Comparison of ENCODE assay signal across 10 mouse cellular contexts in the genomic region with DNA sequence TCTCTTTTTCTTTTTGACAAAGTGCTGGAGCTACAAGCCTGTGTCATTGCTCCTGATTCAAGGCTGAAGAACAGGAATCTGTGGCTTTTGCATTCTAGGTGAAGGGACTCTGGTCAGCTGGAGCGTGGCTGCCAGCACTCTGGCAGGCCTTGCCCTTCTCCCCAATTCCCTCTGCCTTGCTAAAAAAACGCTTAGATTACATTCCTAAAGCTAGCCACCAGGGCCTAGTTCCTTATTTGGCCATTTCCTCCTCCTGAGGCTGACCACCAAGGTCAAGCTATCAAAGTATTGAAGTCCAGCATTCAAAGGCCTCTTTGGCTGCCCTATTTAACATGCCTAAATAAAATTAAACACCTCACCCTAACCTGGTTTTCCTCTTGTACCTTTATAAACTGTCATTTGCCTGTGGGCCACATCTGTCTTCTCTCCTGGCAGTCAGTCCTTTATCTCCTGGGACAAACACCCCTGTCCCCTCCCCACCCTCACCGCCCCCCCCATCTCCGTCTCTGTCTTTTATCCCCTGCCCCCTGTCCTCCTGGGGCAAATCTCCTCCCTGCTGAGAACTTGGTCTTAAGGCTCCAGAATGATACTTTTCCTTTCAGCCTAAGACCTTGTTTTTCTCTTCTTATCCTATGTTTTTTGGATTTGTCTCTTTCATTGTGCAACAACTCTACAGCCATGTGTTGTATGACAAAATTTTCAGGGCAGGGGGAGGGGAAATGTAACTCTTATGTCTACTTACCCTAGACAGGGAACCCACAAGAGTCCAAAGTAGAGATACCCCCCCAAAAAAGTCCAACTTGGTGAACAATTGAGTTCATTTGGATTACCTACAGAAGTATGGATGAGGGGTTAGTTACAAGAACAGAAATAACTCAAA. TPM values are rescaled to one million over a fixed set of nuclear protein-coding genes. Genes with fewer than 3 reads are reported as not detected.
A peak's percentile ranks its signal among the peaks of the same experiment; 100 is the strongest.
DNase-seq lines count a peak whose midpoint lies in the region; ATAC-seq lines count a peak whose summit lies in the region.
"Had no signal": no experiment of that assay in that cellular context is flagged by ENCODE, and none has a peak within 500 bp of the region (broad histone marks: within the 10 kb centered on the region; RNA-seq: fewer than 3 reads in every experiment).

No protein-coding gene starts in this region.

- H3K36me3 ChIP-seq in midbrain, embryonic 14.5 days (ENCODE audit: control insufficient read depth, insufficient read depth, low read length) = no peaks in the 10 kb centered on the region
- H3K36me3 ChIP-seq: embryonic facial prominence, embryonic 13.5 days; stomach, embryonic 15.5 days had no signal

- no peak overlapping the region for H3K4me2 ChIP-seq in midbrain, embryonic 14.5 days (ENCODE audit: low read length)
- H3K4me2 ChIP-seq: embryonic facial prominence, embryonic 13.5 days; stomach, embryonic 15.5 days had no signal

- intact Hi-C loops in heart, postnatal 25 days (cut with DNase I) = no loop called here

- ATAC-seq in midbrain, embryonic 14.5 days (ENCODE audit: low FRiP score, low TSS enrichment) = no peak

- H3K4me3 ChIP-seq in midbrain, embryonic 14.5 days (replicated peaks; ENCODE audit: low read depth, low read length) = no peak overlapping the region
- H3K4me3 ChIP-seq: embryonic facial prominence, embryonic 13.5 days; stomach, embryonic 15.5 days had no signal

- peak; percentile 96 for DNase-seq in heart, adult 11 months
- DNase-seq in heart, postnatal 25 days (ENCODE audit: low spot score) = no peak
- DNase-seq in embryo, embryonic 10.5 days (ENCODE audit: low spot score) = peak; percentile 36
- DNase-seq in kidney, adult 9 months = peak; percentile 79
- peak; percentile 23 for DNase-seq in lung, postnatal 14 days
- no peak for DNase-seq in midbrain, embryonic 14.5 days
- DNase-seq in spleen, adult 12 weeks (ENCODE audit: low spot score) = no peak
- DNase-seq in cerebellum, postnatal 4 days (ENCODE audit: low spot score in 2 of 2) = no peak

- no peaks in the 10 kb centered on the region for H3K9me3 ChIP-seq in midbrain, embryonic 14.5 days (ENCODE audit: control insufficient read depth, low read length)
- H3K9me3 ChIP-seq: embryonic facial prominence, embryonic 13.5 days; stomach, embryonic 15.5 days had no signal

- no peak overlapping the region for H3K27ac ChIP-seq in midbrain, embryonic 14.5 days (replicated peaks; ENCODE audit: low read depth, low read length)
- H3K27ac ChIP-seq: embryonic facial prominence, embryonic 13.5 days; stomach, embryonic 15.5 days had no signal

- H3K4me1 ChIP-seq in midbrain, embryonic 14.5 days (ENCODE audit: control insufficient read depth, insufficient read depth, low read length) = no peaks in the 10 kb centered on the region

- 44% methylated on average over 4 of the region's 4 CpGs for WGBS in midbrain, embryonic 14.5 days

- no peak overlapping the region for H3K9ac ChIP-seq in midbrain, embryonic 14.5 days (replicated peaks; ENCODE audit: low read length)
- H3K9ac ChIP-seq: embryonic facial prominence, embryonic 13.5 days; stomach, embryonic 15.5 days had no signal

- H3K27me3 ChIP-seq in midbrain, embryonic 14.5 days (ENCODE audit: control insufficient read depth, insufficient read depth, low read length) = no peaks in the 10 kb centered on the region
- H3K27me3 ChIP-seq: embryonic facial prominence, embryonic 13.5 days; stomach, embryonic 15.5 days had no signal

RNA-seq across cellular contexts. Expression of gene Prdm10, which starts 17.9 kb away (rescaled TPM):
- total RNA-seq in heart, postnatal 25 days (2021) = 1 to 10 TPM; 5.1 to 5.4 TPM
- 9.1 and 9.7 TPM in 2 replicates for polyA plus RNA-seq in midbrain, embryonic 14.5 days (2014; fragmentation: Nextera tagmentation; extraction: Ambion mirVana)

RNA-seq across cellular contexts. Expression of gene Aplp2, which starts 50.9 kb away (rescaled TPM):
- total RNA-seq in heart, postnatal 25 days (2021) = 100 to 1,000 TPM; 285 to 296 TPM
- 239 and 313 TPM in 2 replicates for polyA plus RNA-seq in midbrain, embryonic 14.5 days (2014; fragmentation: Nextera tagmentation; extraction: Ambion mirVana)

Comparison
In these comparisons a context has a peak if more than half of its experiments do, and no peak if none do; other contexts are left out.
1. DNase-seq: peak in heart, adult 11 months (single experiment), embryo, embryonic 10.5 days (single experiment), kidney, adult 9 months (single experiment) and lung, postnatal 14 days (single experiment); none in heart, postnatal 25 days (single experiment), midbrain, embryonic 14.5 days (single experiment), spleen, adult 12 weeks (single experiment) and cerebellum, postnatal 4 days (0 of 2).